Mouse (Mus musculus) gastrocnemius, postnatal 25 days (tissue): ENCODE results near the gene Rpe. TPM values are rescaled to one million over a fixed set of nuclear protein-coding genes. Genes with fewer than 3 reads are reported as not detected.
"Not testable (repeated sequence)": the region's sequence is repeated elsewhere in the genome, so short reads cannot be mapped to it uniquely, and the experiment has no call there.

Source experiments
- DNase-seq: peaks from one replicate; pipeline ENCODE4 v3.0.0; 2022
- long read RNA-seq, 2 experiments: library from polyadenylated mRNA; stranded (forward); transcript quantifications; one replicate each; pipeline ENCODE4 v2.0.0; 2021
- total RNA-seq, 2 experiments: library from RNA; stranded (reverse); gene quantifications; 1 replicate in 1 of 2; 2 replicates in 1 of 2; pipeline ENCODE4 v1.2.3; 2021

Gene Rpe
- total RNA-seq = 10 to 100 TPM in 1 of 2 experiments, 1 to 10 TPM in 1; 9.7 to 10.1 TPM
- long read RNA-seq, experiment 1, transcript Rpe-201 (6 exons, 2,692 nt) = major isoform, 5 of 14 reads
- long read RNA-seq, experiment 1, partial matches to known transcripts = 2 of 14 reads
- long read RNA-seq, experiment 1, other reads (novel, unspliced or antisense) = 5 of 14 reads
- long read RNA-seq, experiment 2, transcript Rpe-201 (6 exons, 2,692 nt) = major isoform, 5 of 10 reads
- long read RNA-seq, experiment 2, partial matches to known transcripts = 0 of 10 reads
- long read RNA-seq, experiment 2, other reads (novel, unspliced or antisense) = 4 of 10 reads

DNA sequence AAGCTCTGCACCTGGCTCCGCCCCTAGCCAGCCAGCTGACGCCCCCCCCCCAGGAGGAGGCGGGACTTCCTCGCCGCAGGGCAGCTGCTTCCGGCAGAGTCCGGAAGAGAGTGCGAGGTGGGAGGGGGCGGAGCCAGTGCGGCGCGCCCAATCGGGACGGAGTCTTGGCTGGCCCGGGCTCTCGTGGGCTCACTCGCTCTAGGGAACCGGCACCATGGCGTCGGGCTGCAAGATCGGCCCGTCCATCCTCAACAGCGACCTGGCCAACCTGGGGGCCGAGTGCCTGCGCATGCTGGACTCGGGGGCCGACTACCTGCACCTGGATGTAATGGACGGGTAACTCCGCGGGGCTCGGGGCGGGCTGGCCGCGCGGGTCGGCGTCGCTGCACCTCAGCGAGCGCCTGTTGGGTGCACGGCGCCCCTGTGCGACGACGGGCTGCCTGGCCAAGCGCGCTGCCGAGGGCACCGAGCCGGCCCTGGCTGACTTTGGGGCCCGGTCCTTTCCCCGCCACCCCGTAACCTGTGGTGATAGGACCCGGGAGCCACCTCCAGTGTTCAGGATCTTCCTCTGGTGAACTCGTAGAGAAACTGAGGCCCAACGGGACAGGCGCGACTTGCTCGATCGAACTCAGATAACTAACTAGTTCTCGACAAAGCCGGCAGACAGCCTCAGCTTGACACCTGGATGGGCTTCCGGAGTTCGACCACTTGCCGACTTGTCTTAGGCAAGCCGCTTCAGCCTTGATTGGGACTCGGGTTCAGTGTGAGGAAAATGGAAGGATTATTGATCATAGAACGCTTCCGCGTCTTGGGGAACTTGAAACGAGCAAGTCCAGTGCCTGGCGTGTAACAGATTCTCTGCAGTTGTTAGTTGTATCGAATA lies at the start of gene Rpe:
Gene Rpe (plus strand): TSS at position 139 of the 883 bp plus-strand sequence.
- DNase-seq = peak; percentile 94

DNA sequence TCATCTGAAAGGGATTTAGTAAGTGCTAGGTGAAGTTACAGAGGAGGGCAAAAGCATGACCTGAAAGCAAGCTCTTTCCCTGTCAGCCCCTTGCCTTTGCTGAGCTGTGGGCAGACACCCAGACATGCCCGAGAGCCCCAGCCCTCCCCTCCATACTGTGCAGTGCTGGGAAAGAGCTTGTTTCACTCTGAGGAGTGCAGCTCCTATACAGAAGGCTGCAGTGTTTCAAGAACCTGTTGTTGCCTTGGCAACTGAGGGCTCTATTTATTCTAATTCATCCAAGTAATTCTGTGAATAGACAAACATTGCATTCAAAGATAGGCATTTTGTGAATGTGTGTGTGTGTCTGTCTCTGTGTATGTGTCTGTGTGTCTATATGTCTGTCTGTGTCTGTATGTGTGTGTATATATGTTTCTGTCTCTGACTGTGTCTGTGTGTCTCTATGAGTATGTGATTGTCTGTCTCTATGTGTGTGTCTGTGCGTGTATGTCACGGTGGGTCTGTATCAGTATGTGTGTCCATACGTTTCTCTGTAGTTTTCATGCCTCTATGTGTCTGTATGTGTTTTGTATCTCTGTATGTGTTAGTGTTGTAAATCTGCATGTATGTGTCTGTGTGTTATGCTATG lies 45.4 kb upstream of the Rpe start:
- DNase-seq = no peak

DNA sequence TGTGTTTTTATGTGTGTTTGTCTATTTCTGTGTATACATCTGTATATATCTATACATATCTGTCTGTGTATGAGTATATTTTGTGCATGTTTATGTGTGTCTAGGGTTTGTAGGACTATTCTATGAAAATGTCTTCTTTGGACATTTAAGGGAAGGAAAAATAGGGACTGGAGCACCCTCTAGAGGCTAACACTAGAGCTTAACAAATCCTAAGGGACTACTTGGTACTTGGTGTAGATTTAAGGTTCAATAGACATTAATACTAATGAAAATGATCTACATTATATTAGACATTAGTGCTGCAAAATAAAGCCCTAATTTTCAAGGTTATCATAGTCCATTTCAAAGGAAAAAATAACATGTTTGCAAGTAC lies 44.9 kb upstream of the Rpe start:
- DNase-seq = no peak

DNA sequence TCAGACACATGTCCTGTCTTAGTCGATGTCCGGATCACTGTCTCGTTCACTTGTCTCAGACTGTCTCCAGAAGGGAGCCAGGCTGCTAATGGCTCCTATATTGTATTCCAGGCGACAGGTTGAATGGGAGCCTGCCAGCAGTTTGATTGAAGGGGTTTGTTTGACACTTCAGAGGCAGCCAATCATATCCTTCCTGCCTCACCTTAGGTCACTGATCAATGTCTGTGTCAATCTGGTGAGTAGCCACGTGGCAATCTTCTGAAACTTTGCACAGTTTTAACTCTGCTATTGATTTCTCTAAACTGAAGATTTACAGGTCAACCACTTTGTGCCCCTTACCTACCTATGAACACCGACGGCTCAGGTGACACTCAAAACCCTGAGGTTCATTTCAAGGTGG lies 29.2 kb upstream of the Rpe start:
- no peak for DNase-seq

DNA sequence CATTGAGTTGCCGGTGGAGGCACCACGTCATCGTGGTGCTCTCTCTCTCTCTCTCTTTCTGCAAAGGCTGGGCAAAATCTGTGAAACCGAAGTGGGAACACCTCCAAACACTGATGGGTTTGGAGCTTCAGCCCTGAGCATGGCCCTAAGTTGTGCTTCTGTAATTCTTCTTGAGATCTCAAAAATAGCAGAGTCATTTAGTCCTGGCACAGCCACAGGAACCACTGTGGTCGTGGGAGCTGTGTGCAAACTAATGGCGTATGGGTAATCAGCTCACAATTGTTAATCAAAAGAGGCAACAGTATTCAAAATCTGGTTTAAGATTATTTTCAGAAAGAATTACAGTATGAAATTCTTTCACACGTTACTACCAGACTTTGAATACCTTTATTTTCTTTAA lies 27.8 kb upstream of the Rpe start:
- DNase-seq = no peak

DNA sequence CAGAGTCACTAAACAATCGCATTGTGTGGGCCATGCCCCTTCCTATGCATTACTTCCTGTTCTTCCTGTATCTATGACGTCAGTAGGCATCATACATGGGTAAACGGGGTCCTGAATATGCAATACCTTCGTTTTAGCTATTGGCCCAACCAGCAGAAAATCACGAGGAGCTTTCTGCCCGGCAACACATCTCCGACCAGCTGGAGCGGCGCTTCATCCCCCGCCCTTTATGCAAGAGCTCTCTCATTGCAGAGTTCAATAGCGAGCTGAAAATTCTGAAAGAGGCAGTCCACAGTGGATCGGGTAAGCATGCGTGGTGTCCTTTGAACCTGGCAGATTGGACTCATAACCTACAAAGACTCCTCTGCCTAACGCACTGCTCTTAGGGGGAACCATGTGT lies 22.7 kb upstream of the Rpe start:
- no peak for DNase-seq

DNA sequence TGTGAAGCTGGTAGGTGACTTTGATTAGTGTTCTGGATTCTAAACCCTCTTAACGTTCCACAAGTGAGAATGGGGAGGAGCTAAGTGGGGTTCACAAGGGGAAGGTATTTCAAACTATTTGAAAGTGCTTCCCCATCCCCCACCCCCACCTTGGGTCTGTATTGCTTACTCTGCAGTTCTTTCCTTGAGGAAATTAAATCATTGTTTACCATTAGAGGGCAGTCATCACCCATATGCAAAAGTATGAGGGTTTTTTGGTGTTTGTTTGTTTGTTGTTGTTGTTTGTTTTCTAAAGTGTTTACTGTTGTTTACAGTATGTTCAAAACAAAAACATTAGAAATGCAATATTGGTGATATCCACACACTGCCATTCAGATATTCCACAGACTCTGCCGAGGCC lies 22.0 kb upstream of the Rpe start:
- no peak for DNase-seq

DNA sequence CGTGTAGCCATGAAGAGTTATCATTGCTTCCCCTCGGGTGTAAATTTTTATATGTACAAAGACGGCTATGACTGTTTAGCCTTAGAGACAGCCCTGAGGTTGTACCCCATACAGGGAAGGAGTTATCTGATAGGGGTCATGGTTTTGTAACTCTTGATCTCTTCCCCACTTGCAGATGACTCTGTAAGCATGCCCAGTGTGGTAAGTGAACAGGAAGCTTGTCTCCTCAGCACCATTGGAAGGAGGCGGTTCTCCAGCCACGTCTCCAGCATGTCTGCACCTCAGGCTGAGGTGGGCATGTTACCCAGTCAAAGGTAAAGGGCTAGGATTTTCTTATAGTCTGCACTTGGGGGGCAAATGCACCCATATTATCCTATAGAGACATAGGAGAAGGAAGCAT lies 17.7 kb upstream of the Rpe start:
- DNase-seq = no peak

DNA sequence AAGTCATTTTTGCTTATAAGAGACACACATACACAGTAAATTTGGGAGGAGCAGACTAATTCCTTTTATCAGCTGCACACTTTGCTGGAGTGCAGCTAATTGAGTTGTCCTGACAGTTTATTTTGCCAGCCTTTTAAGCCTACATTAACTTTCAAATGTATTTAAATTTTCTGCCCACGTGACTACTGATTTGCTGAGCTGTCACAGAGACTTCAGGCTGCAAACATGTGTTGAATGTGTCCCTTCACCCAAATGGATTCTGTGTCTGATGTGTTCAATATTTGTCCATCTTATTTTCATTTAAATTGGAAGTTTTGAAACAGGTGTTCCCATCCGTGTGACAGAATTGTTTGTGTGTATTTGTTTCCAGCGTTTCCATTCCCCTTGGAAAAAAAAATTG lies 8.9 kb upstream of the Rpe start:
- no peak for DNase-seq

DNA sequence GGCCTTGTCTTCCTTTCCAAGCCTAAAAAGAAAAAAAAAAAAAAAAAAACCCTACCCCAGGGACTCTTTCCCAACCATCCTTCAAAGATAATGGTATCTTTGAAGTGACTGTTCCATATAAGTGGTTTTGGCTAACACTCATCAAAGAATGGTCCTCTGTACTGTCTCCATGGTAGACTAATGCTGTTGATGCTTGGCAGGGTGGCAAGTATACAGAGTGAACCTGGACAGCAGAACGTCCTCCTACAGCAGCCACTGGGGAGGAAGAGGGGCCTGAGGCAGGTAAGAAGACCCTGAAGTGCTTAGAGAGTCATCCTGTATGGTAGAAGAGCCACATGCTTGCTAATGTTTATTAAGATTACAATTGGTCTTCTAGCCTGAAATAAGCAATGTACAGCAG lies 8.3 kb upstream of the Rpe start:
- DNase-seq = no peak

DNA sequence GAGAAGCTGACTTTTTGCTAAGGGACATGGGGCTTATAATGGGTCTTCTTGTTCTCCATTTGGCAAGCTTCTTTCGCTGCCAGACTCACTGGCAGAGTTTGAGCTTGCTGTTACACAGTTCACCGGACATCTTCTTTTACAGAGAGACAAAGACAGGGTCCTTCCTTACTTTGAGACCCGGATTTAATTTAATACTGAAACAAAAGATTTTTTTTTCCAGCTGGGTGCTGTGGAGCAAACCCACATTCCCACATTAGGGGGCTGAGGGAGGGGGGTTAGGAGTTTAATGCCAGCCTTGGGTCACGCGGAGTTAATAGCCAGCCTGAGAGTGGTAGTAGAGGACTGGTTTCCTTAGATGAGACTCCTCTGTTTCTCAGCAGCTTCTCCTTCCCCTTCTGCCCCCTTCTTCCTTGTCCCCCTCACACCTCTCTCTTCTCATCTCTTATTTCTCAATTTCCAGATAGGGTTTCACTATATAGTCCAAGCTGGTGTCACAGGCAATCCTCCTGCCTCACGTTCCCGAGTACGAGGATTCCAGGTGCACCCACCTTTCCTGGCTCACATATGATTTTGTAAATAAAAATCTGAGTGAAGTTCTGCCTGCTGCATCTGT lies 7.7 kb upstream of the Rpe start:
- DNase-seq = no peak

DNA sequence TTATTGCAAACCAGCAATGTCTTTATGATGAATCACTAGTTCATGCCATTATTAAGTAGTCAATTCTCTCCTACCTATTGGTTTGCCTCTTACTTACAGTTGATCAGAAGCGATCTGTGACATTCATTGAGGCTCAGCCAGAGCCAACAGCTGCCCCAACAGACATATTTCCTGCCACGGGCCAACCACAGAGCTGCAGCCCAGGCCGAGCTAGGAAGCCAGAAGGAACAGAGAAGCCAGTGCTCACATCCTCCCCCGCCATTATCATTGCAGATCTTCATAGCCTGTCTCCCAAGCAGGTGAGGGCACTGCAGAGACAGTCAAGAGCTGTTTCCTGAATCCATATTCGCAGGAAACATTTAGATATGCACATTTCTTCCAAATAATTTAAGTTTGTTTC lies 6.4 kb upstream of the Rpe start:
- no peak for DNase-seq

DNA sequence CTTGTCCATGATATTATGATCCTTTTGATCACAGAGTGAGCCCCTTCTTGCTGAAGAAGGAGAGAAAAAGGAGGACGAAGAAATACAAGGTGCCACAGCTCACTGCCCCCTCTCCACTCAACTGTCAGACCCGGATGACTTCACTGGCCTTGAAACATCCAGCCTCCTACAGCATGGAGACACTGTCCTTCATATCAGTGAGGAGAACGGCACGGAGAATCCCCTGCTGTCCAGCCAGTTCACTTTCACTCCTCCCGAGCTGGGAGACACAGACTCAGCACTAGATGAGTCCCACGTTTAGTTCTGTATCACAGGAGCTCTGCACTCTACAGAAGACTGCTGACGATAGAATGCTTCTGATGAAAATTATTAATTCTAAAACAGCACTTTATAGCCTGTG lies 5.3 kb upstream of the Rpe start:
- DNase-seq = no peak

DNA sequence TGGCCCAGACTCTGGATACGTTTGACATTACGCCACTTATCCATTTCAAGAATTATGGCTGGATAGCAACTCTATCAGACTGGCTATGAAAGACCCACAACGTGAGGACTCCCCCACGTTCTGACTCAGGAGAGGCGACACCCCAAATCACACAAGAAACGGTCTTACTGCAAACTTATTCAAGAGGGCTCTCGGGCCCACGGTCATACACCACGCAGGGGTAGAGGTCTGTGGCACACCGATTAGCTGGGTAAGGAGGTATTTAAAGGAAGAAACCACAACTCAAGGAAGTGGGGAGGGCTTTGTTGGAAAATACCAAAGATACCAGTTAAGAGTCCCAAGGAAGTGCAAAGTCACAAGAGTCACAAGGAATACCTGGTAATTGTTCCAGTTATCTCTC lies 1.0 kb upstream of the Rpe start:
- not testable (repeated sequence) for DNase-seq

DNA sequence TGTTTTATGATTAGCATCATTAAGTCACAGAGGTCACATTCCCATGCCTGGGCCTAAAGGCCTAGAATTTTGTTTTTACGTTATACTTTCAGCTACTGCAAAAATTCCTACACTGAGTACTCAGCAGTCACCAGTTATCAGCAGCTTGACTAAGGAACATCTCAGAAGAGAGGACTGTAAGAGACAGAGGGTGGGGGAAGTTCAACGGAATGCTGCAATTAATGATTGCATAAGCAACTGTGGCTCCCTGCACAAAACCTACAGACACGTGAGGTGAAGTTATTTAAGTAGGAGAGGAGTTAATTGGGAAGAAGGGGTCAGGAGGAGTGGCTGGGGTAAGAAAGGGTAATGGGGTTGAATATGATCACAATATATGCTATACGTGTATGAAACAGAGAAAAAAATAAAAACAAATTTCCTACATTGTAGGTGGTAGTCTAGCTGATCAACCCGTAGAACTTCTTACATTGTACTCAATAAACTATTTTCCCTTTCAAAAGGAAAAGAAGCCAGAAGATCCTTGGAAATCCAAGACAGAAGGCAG lies 410 bp upstream of the Rpe start:
- DNase-seq = no peak

DNA sequence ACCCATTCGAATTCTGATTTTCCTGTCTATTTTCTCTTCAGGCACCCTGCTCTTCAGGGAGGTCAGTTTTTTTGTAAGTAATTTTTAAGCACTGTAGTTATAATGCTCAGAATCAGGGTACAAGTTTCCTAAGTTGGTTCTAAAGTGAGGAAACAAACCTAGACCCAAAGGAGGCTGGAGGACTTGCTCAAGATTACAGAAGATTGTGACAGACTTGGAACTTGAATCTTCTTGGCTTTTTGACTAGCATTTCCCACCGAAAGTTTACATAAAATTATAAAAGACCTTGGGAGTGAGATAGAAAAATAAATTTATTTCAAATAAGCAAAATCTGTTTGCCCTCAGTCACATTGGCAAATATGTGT lies 927 bp downstream of the Rpe start:
- no peak for DNase-seq

DNA sequence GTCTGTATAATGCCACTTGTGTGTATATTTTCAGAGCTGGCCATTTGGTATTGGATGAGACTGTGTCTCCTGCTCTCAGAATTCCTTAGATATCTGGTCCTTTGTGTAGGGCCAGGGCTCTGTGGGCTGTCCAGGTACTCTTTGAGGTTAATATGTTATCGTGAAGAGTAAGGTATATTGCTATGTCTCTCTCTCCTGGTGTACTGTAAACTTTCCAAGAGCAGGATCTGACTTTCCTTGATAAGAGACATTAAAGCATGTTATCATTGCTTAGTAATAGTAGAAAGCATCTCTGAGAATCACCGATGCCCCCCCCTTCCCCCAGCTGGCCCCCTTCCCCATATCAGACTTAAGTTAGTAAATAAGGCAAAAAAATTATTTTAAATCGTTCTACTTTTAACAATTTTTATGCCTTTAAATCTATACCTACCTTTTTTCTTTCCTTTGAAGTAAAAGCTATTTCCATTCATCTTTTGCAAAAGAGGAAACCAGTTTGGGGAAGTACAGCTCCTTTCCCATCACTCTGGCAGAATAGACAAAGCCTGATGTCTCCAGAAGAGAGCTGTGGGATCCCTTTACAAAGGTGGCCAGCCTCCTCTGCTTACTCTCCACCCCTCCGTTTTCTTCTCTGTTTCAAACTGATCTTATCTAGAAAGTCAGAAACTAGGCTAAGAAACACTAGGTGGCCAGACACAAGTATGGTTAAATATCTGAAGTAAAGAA lies 2.2 kb downstream of the Rpe start:
- no peak for DNase-seq

DNA sequence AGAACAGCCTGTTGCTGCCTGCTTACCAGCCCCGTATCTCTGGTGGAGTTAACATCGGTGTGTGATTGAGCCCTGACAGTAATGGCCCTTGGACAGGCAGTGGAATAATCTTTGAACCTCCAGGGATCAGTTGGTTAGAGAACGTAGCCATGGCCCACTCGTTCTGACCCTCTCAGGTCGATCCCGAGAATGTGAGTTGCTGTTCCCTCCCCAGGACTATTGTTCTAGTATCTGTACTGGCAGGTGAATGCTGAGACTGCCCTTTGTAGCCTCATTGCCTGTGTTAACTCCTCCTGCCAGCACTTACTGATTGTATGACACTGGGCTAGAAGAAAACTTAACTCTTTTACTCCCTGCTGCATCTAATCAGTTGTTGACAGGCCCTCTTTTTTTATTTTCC lies 3.9 kb downstream of the Rpe start:
- DNase-seq = no peak

DNA sequence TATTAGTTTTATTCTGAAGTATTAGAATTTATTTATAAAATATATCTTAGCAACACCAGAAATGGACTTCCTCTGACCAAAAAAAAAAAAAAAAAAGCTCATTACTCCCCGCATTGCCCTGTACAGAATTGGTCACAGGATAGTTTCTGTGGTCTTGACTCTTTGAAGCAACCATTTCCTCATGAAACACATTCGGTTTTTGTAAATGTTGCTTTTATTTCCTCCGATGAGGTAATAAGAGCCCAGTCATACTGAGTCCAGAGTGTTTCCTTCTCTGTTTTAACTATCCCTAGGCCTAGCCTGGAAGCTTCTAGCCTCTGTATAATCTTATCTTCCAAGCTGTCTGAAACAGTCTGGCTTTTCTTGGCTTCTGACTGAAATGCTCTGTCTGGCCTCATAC lies 12.2 kb downstream of the Rpe start:
- DNase-seq = no peak

DNA sequence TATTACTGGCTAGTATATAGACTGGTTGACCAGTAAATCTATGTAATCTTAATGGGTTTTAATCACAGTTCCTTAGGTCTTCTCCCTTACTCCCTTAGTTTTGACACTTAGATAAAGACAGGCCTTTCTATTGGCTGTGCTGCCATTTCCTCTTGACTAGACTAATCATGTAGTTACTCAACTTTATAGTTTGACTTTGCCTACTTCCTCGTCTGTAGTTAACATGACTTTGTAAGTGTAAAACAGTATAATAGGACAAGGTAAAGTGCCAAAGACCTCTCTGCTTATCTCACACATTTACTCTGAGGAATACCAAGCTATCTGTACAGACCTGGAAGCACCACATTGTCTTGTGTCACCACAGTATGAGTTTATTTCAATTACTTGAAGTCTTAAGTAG lies 29.9 kb downstream of the Rpe start:
- DNase-seq = no peak

DNA sequence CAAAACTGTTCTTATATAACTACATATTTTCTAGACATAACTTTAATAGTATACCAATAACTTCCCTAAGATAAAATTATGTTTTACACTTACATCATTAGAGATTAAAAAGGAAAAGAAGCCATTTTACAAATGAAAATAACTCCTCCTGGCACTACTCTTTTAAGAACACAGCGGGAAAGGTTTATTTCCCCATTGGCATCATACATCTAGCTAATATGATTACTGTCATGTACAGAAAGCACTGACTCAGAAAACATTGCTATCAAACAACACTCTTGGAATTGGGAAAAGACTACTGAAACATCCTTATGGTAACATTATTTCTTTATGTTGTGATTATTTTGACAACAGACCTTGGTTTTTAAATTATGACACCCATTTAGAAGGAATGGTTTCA lies 68.1 kb downstream of the Rpe start:
- DNase-seq = no peak
